Comparison of ENCODE assay signal across 28 mouse cellular contexts in the genomic region with DNA sequence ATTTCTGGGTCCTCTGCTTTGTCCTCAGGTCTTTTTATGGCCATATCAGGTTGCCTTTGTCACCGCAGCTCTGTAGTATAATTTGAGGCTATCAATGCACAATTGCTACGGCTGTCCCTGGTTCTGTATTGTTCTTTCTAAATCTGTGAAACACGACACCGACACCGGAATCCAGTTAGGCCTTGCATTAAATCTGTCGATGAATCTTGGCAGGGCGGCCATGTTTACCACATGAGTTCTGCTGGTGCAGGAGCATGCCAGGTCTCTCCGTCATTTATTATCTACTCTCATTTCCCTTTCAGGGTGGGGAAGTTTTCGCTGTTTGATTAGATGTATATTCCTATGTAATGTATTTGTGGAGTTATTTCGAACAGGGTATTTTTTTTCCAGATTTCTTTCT. TPM values are rescaled to one million over a fixed set of nuclear protein-coding genes. Genes with fewer than 3 reads are reported as not detected.
DNase-seq lines count a peak whose midpoint lies in the region; ATAC-seq and TF ChIP-seq lines count a peak whose summit lies in the region.
"Had no signal": no experiment of that assay in that cellular context is flagged by ENCODE, and none has a peak within 500 bp of the region (broad histone marks: within the 10 kb centered on the region; RNA-seq: fewer than 3 reads in every experiment).

No protein-coding gene starts in this region.

- WGBS in embryonic facial prominence, embryonic 14.5 days = 67% methylated on average over 10 of the region's 10 CpGs
- 79% methylated on average over 10 of the region's 10 CpGs for WGBS in embryonic facial prominence, embryonic 10.5 days
- 61% methylated on average over 10 of the region's 10 CpGs for WGBS in heart, embryonic 12.5 days
- 57% methylated on average over 10 of the region's 10 CpGs for WGBS in heart, postnatal 0 days

- no peaks in the 10 kb centered on the region for H3K27me3 ChIP-seq in embryonic facial prominence, embryonic 14.5 days (replicated peaks; ENCODE audit: control insufficient read depth, insufficient read depth, low read length)
- peaks cover 20% of the 10 kb centered on the region for H3K27me3 ChIP-seq in embryonic facial prominence, embryonic 10.5 days (replicated peaks; ENCODE audit: low read depth, poor library complexity, severe bottlenecking)
- no peaks in the 10 kb centered on the region for H3K27me3 ChIP-seq in heart, embryonic 12.5 days (replicated peaks)
- no peaks in the 10 kb centered on the region for H3K27me3 ChIP-seq in heart, postnatal 0 days (ENCODE audit: control insufficient read depth, insufficient read depth, low read length)
- H3K27me3 ChIP-seq: embryonic facial prominence, embryonic 12.5 days; forebrain, embryonic 12.5 days; hindbrain, embryonic 12.5 days had no signal

- peaks cover 32% of the 10 kb centered on the region for H3K4me1 ChIP-seq in embryonic facial prominence, embryonic 14.5 days (ENCODE audit: control insufficient read depth, insufficient read depth, low read length)
- H3K4me1 ChIP-seq in embryonic facial prominence, embryonic 10.5 days = peaks cover 66% of the 10 kb centered on the region
- H3K4me1 ChIP-seq in heart, embryonic 12.5 days (replicated peaks) = peaks cover 68% of the 10 kb centered on the region
- H3K4me1 ChIP-seq in heart, postnatal 0 days (ENCODE audit: control insufficient read depth, insufficient read depth) = peaks cover 36% of the 10 kb centered on the region

- no peak overlapping the region for H3K9ac ChIP-seq in embryonic facial prominence, embryonic 14.5 days (ENCODE audit: low read depth, low read length)
- H3K9ac ChIP-seq in heart, embryonic 12.5 days = no peak overlapping the region
- no peak overlapping the region for H3K9ac ChIP-seq in heart, postnatal 0 days (replicated peaks; ENCODE audit: low read depth, low read length)
- H3K9ac ChIP-seq: embryonic facial prominence, embryonic 12.5 days; forebrain, embryonic 12.5 days; hindbrain, embryonic 12.5 days had no signal

- no peaks in the 10 kb centered on the region for H3K36me3 ChIP-seq in embryonic facial prominence, embryonic 14.5 days (ENCODE audit: control insufficient read depth, insufficient read depth, low read length)
- no peaks in the 10 kb centered on the region for H3K36me3 ChIP-seq in embryonic facial prominence, embryonic 10.5 days (replicated peaks)
- peaks cover 15% of the 10 kb centered on the region for H3K36me3 ChIP-seq in heart, embryonic 12.5 days
- H3K36me3 ChIP-seq in heart, postnatal 0 days (replicated peaks; ENCODE audit: control insufficient read depth, insufficient read depth, low read length) = peaks cover 4% of the 10 kb centered on the region; the same call in 1 of the 2 replicates
- H3K36me3 ChIP-seq: embryonic facial prominence, embryonic 12.5 days; forebrain, embryonic 12.5 days; G1E; hindbrain, embryonic 12.5 days had no signal

- no peaks in the 10 kb centered on the region for H3K9me3 ChIP-seq in embryonic facial prominence, embryonic 14.5 days (ENCODE audit: control insufficient read depth, low read length)
- H3K9me3 ChIP-seq in embryonic facial prominence, embryonic 10.5 days = no peaks in the 10 kb centered on the region
- no peaks in the 10 kb centered on the region for H3K9me3 ChIP-seq in heart, embryonic 12.5 days (replicated peaks)
- no peaks in the 10 kb centered on the region for H3K9me3 ChIP-seq in heart, postnatal 0 days (replicated peaks; ENCODE audit: control insufficient read depth, low read length)
- H3K9me3 ChIP-seq: embryonic facial prominence, embryonic 12.5 days; forebrain, embryonic 12.5 days; hindbrain, embryonic 12.5 days had no signal

- ATAC-seq in embryonic facial prominence, embryonic 14.5 days (ENCODE audit: low read depth) = no peak
- no peak for ATAC-seq in heart, embryonic 12.5 days (ENCODE audit: insufficient number of reproducible peaks, low FRiP score)
- ATAC-seq in heart, postnatal 0 days (ENCODE audit: insufficient read depth, low read depth) = no peak
- ATAC-seq: CD4-positive, CD25-positive, alpha-beta regulatory T cell, adult 4 months; hindbrain, embryonic 16.5 days; inflammation-experienced regulatory T-cells, adult 6 months; intestine, postnatal 0 days had no signal

- H3K27ac ChIP-seq in embryonic facial prominence, embryonic 14.5 days (replicated peaks; ENCODE audit: low read depth, low read length) = no peak overlapping the region
- no peak overlapping the region for H3K27ac ChIP-seq in embryonic facial prominence, embryonic 10.5 days (replicated peaks)
- H3K27ac ChIP-seq in heart, embryonic 12.5 days (ENCODE audit: poor library complexity, severe bottlenecking) = peak overlapping the region; percentile 36; the same call in 1 of the 2 replicates
- H3K27ac ChIP-seq in heart, postnatal 0 days (ENCODE audit: low read depth) = peak overlapping the region; percentile 27; the same call in 1 of the 2 replicates
- H3K27ac ChIP-seq: embryonic facial prominence, embryonic 12.5 days; forebrain, embryonic 12.5 days; hindbrain, embryonic 12.5 days had no signal

- no peak for TF ChIP-seq CTCF in heart, postnatal 0 days (IDR thresholded peaks at IDR 0.05; ENCODE audit: low read depth)

- H3K4me3 ChIP-seq in embryonic facial prominence, embryonic 14.5 days (ENCODE audit: low read depth, low read length) = no peak overlapping the region
- no peak overlapping the region for H3K4me3 ChIP-seq in embryonic facial prominence, embryonic 10.5 days
- H3K4me3 ChIP-seq in heart, embryonic 12.5 days = no peak overlapping the region
- no peak overlapping the region for H3K4me3 ChIP-seq in heart, postnatal 0 days (ENCODE audit: low read depth, low read length)
- H3K4me3 ChIP-seq: embryonic facial prominence, embryonic 12.5 days; forebrain, embryonic 12.5 days; hindbrain, embryonic 12.5 days had no signal

- TF ChIP-seq EP300 in heart, postnatal 0 days (IDR thresholded peaks at IDR 0.05; ENCODE audit: low read depth) = no peak

- no peak overlapping the region for H3K4me2 ChIP-seq in embryonic facial prominence, embryonic 14.5 days (ENCODE audit: low read depth, low read length)
- no peak overlapping the region for H3K4me2 ChIP-seq in heart, embryonic 12.5 days
- no peak overlapping the region for H3K4me2 ChIP-seq in heart, postnatal 0 days (ENCODE audit: low read depth, low read length)
- H3K4me2 ChIP-seq: embryonic facial prominence, embryonic 12.5 days; forebrain, embryonic 12.5 days; hindbrain, embryonic 12.5 days had no signal

- peak; percentile 67 for DNase-seq in embryonic facial prominence, embryonic 14.5 days (ENCODE audit: low spot score)
- DNase-seq in embryonic facial prominence, embryonic 10.5 days (ENCODE audit: low spot score) = no peak
- no peak for DNase-seq in heart, adult 9 months (ENCODE audit: low spot score in 2 of 2)
- no peak for DNase-seq in heart, postnatal 0 days (ENCODE audit: low spot score)
- no peak for DNase-seq in heart, adult 8-10 months (ENCODE audit: low spot score)
- DNase-seq in lung, postnatal 10 days = peak; percentile 21
- no peak for DNase-seq in lung, postnatal 14 days
- DNase-seq: adrenal gland, adult 8-10 months; adrenal gland, postnatal 36 days; B cell, adult 2 months; cerebellum, adult 11 months; cerebellum, adult 8-10 months; cerebellum, postnatal 14 days; embryo, embryonic 11 days; heart, adult 18-20 months; heart, postnatal 14 days had no signal

RNA-seq across cellular contexts. Expression of a gene that starts 42.3 kb away (rescaled TPM):
- 2.1 and 2.3 TPM in 2 replicates for polyA plus RNA-seq in embryonic facial prominence, embryonic 14.5 days (2014; fragmentation: Nextera tagmentation; extraction: Ambion mirVana)
- 0.97 and 1.0 TPM in 2 replicates for polyA plus RNA-seq in embryonic facial prominence, embryonic 10.5 days (2016; fragmentation: Nextera tagmentation; extraction: Ambion mirVana)
- polyA plus RNA-seq in heart, embryonic 12.5 days (2016; fragmentation: Nextera tagmentation; extraction: Ambion mirVana) = 1.4 and 1.5 TPM in 2 replicates
- not detected in 2 replicates for total RNA-seq in heart, postnatal 0 days (2014; rRNA removed; ENCODE audit: low replicate concordance)
- polyA plus RNA-seq in heart, postnatal 0 days (2015; fragmentation: Nextera tagmentation; extraction: Ambion mirVana) = 0.77 and 0.89 TPM in 2 replicates
- total RNA-seq in heart, adult 8-10 months (2022) = 1 to 10 TPM in 1 of 4 experiments, under 1 TPM in 3; 0.92 to 1.3 (median 0.93) TPM
- total RNA-seq: common myeloid progenitor, adult 5-6 weeks; G1E had no signal
- polyA plus RNA-seq: CD4-positive, CD25-positive, alpha-beta regulatory T cell, adult 4 months; G1E had no signal

RNA-seq across cellular contexts. Expression of a gene that starts 53.8 kb away (rescaled TPM):
- not detected in 2 replicates for polyA plus RNA-seq in embryonic facial prominence, embryonic 14.5 days (2014; fragmentation: Nextera tagmentation; extraction: Ambion mirVana)
- not detected in 2 replicates for polyA plus RNA-seq in embryonic facial prominence, embryonic 10.5 days (2016; fragmentation: Nextera tagmentation; extraction: Ambion mirVana)
- not detected in 2 replicates for polyA plus RNA-seq in heart, embryonic 12.5 days (2016; fragmentation: Nextera tagmentation; extraction: Ambion mirVana)
- not detected in 2 replicates for total RNA-seq in heart, postnatal 0 days (2014; rRNA removed; ENCODE audit: low replicate concordance)
- polyA plus RNA-seq in heart, postnatal 0 days (2015; fragmentation: Nextera tagmentation; extraction: Ambion mirVana) = not detected in 2 replicates
- total RNA-seq in heart, adult 8-10 months (2022) = not detected
- total RNA-seq: adrenal gland, adult 8-10 months; adrenal gland, postnatal 36 days; common myeloid progenitor, adult 5-6 weeks; G1E; gastrocnemius, adult 8-10 months; gastrocnemius, postnatal 4 days; heart, adult 18-20 months; heart, postnatal 14 days had no signal
- polyA plus RNA-seq: CD4-positive, CD25-positive, alpha-beta regulatory T cell, adult 4 months; embryonic facial prominence, embryonic 12.5 days; forebrain, embryonic 12.5 days; G1E; hindbrain, embryonic 12.5 days; hindbrain, embryonic 16.5 days; inflammation-experienced regulatory T-cells, adult 6 months; intestine, postnatal 0 days had no signal

Comparison
In these comparisons a context has a peak if more than half of its experiments do, and no peak if none do; other contexts are left out.
1. DNase-seq: peak in embryonic facial prominence, embryonic 14.5 days (single experiment) and lung, postnatal 10 days (single experiment); none in embryonic facial prominence, embryonic 10.5 days (single experiment), heart, adult 9 months (0 of 2), heart, postnatal 0 days (single experiment), heart, adult 8-10 months (single experiment) and lung, postnatal 14 days (single experiment).
2. H3K27ac ChIP-seq: peak in heart, embryonic 12.5 days (single experiment) and heart, postnatal 0 days (single experiment); none in embryonic facial prominence, embryonic 14.5 days (single experiment) and embryonic facial prominence, embryonic 10.5 days (single experiment).